Mouse (Mus musculus): Measurements from ENCODE around the gene Myo1e. TPM values are rescaled to one million over a fixed set of nuclear protein-coding genes. Genes with fewer than 3 reads are reported as not detected.

The Myo1e gene
- 10 to 100 TPM; 32.1 to 54.1 TPM for polyA plus RNA-seq (2017; shearing (Covaris generic))

- peak; percentile 89 for ATAC-seq
These were observed at the start of gene Myo1e for GRCm38 (mm10) chr9:70207151-70207831. Myo1e (plus strand) TSS chr9:70207350.

GRCm38 (mm10) chr9:70160071-70160470, 47.1 kb upstream of the Myo1e start:
- no peak for ATAC-seq

GRCm38 (mm10) chr9:70168973-70169372, 38.2 kb upstream of the Myo1e start:
- ATAC-seq, result no peak

GRCm38 (mm10) chr9:70174291-70174848, 32.8 kb upstream of the Myo1e start:
- ATAC-seq, result no peak

GRCm38 (mm10) chr9:70174896-70175295, 32.3 kb upstream of the Myo1e start:
- ATAC-seq, result no peak

- no peak for ATAC-seq
These were observed 30.9 kb upstream of the Myo1e start for GRCm38 (mm10) chr9:70176291-70176690.

GRCm38 (mm10) chr9:70181719-70182118, 25.4 kb upstream of the Myo1e start:
- no peak for ATAC-seq

GRCm38 (mm10) chr9:70182639-70183038, 24.5 kb upstream of the Myo1e start:
- ATAC-seq, result no peak

- no peak for ATAC-seq
These were observed 14.8 kb upstream of the Myo1e start for GRCm38 (mm10) chr9:70192336-70192735.

GRCm38 (mm10) chr9:70194622-70195021, 12.5 kb upstream of the Myo1e start:
- ATAC-seq, result no peak

GRCm38 (mm10) chr9:70196956-70197659, 10.0 kb upstream of the Myo1e start:
- ATAC-seq, result no peak

- ATAC-seq, result no peak
These were observed 9.2 kb upstream of the Myo1e start for GRCm38 (mm10) chr9:70197992-70198391.

GRCm38 (mm10) chr9:70202753-70203152, 4.4 kb upstream of the Myo1e start:
- no peak for ATAC-seq

GRCm38 (mm10) chr9:70203267-70204076, 3.7 kb upstream of the Myo1e start:
- ATAC-seq, result no peak

GRCm38 (mm10) chr9:70207981-70208521, 901 bp downstream of the Myo1e start:
- peak; percentile 40 for ATAC-seq

GRCm38 (mm10) chr9:70208751-70209150, 1.6 kb downstream of the Myo1e start:
- no peak for ATAC-seq

- ATAC-seq, result peak; percentile 48
These were observed 2.3 kb downstream of the Myo1e start for GRCm38 (mm10) chr9:70209296-70210049.

GRCm38 (mm10) chr9:70211638-70212037, 4.5 kb downstream of the Myo1e start:
- no peak for ATAC-seq

GRCm38 (mm10) chr9:70216517-70216916, 9.4 kb downstream of the Myo1e start:
- no peak for ATAC-seq

- ATAC-seq, result no peak
These were observed 12.3 kb downstream of the Myo1e start for GRCm38 (mm10) chr9:70219295-70219931.

GRCm38 (mm10) chr9:70220461-70221170, 13.5 kb downstream of the Myo1e start:
- no peak for ATAC-seq

All from CD4-positive, CD25-positive, alpha-beta regulatory T cell, adult 4 months (primary cell).